Mouse (Mus musculus) forebrain, embryonic 15.5 days (tissue): ENCODE data around the gene Dgkq. TPM values are rescaled to one million over a fixed set of nuclear protein-coding genes. Genes with fewer than 3 reads are reported as not detected.

Source experiments
- ATAC-seq: fragments of 200-750 bp; cut with Nextera tagmentation; replicated peaks from 2 replicates; pipeline ENCODE4 v1.8.0; 2017; ENCODE audit warnings: mild to moderate bottlenecking, moderate TSS enrichment, moderate library complexity
- H3K27ac ChIP-seq: fragments of 300-500 bp; sonication (generic); replicated peaks from 2 replicates; pipeline ENCODE4 v1.5.1; 2015; ENCODE audit warnings: mild to moderate bottlenecking, inconsistent platforms
- H3K27me3 ChIP-seq: fragments of 300-500 bp; sonication (generic); 2 replicates; pipeline ENCODE4 v1.6.1; 2015; ENCODE audit warnings: inconsistent platforms
- H3K36me3 ChIP-seq: fragments of 300-500 bp; sonication (generic); 2 replicates; pipeline ENCODE4 v1.6.1; 2015; ENCODE audit warnings: mild to moderate bottlenecking, inconsistent platforms
- H3K4me1 ChIP-seq: fragments of 300-500 bp; sonication (generic); 2 replicates; pipeline ENCODE4 v1.6.1; 2015; ENCODE audit warnings: inconsistent platforms
- H3K4me2 ChIP-seq: fragments of 300-500 bp; sonication (generic); replicated peaks from 2 replicates; pipeline ENCODE4 v1.6.1; 2015; ENCODE audit warnings: mild to moderate bottlenecking, inconsistent platforms
- H3K4me3 ChIP-seq: fragments of 300-500 bp; sonication (generic); 2 replicates; pipeline ENCODE4 v1.5.1; 2015; ENCODE audit warnings: mild to moderate bottlenecking, inconsistent platforms
- H3K9ac ChIP-seq: fragments of 300-500 bp; sonication (generic); replicated peaks from 2 replicates; pipeline ENCODE4 v1.6.1; 2015; ENCODE audit warnings: mild to moderate bottlenecking, inconsistent platforms
- H3K9me3 ChIP-seq: fragments of 300-500 bp; sonication (generic); 2 replicates; pipeline ENCODE4 v1.6.1; 2016; ENCODE audit warnings: inconsistent platforms
- WGBS: fragments of 180-500 bp; shearing (Covaris S2); methylation state at CpG from one replicate; pipeline ENCODE4 v1.1.7; 2015; ENCODE audit warnings: mixed read lengths; 5-methylcytosine and 5-hydroxymethylcytosine counted together
- polyA plus RNA-seq: library from polyadenylated mRNA; unstranded; fragments of >200 nt; fragmentation: Nextera tagmentation; extraction: Ambion mirVana; gene quantifications from 2 replicates; pipeline ENCODE4 v1.2.1, GENCODE M21; 2015

Dgkq gene
- polyA plus RNA-seq, 1 experiment from 2014 or later, result 23.6 TPM

GRCm38 (mm10) chr5:108628891-108629633 lies 40.4 kb downstream of the Dgkq start:
- peak overlapping the region; percentile 86 for H3K4me3 ChIP-seq
- 1% methylated on average over 32 of the region's 32 CpGs for WGBS
- peak overlapping the region; percentile 90 for H3K27ac ChIP-seq
- H3K4me2 ChIP-seq, result peak overlapping the region; percentile 88
- peaks cover 6% of the 10 kb centered on the region for H3K36me3 ChIP-seq
- no peaks in the 10 kb centered on the region for H3K9me3 ChIP-seq
- peak; percentile 88 for ATAC-seq
- peaks cover 31% of the 10 kb centered on the region for H3K4me1 ChIP-seq
- peak overlapping the region; percentile 97 for H3K9ac ChIP-seq
- no peaks in the 10 kb centered on the region for H3K27me3 ChIP-seq

GRCm38 (mm10) chr5:108626050-108626660 lies 43.3 kb downstream of the Dgkq start:
- no peaks in the 10 kb centered on the region for H3K9me3 ChIP-seq
- 89% methylated on average over 4 of the region's 4 CpGs for WGBS
- ATAC-seq, result no peak
- no peak overlapping the region for H3K4me3 ChIP-seq
- no peak overlapping the region for H3K4me2 ChIP-seq
- no peaks in the 10 kb centered on the region for H3K27me3 ChIP-seq
- H3K4me1 ChIP-seq, result peaks cover 31% of the 10 kb centered on the region
- H3K9ac ChIP-seq, result no peak overlapping the region
- no peak overlapping the region for H3K27ac ChIP-seq
- peaks cover 33% of the 10 kb centered on the region for H3K36me3 ChIP-seq

GRCm38 (mm10) chr5:108621870-108622269 lies 47.6 kb downstream of the Dgkq start:
- no peak overlapping the region for H3K9ac ChIP-seq
- 92% methylated on average over 2 of the region's 2 CpGs for WGBS
- H3K36me3 ChIP-seq, result peaks cover 49% of the 10 kb centered on the region
- H3K27me3 ChIP-seq, result no peaks in the 10 kb centered on the region
- peaks cover under 1% of the 10 kb centered on the region; the same call in 1 of the 2 replicates for H3K4me1 ChIP-seq
- no peaks in the 10 kb centered on the region for H3K9me3 ChIP-seq
- no peak overlapping the region for H3K4me2 ChIP-seq
- ATAC-seq, result no peak
- H3K4me3 ChIP-seq, result no peak overlapping the region
- no peak overlapping the region for H3K27ac ChIP-seq

- Histone ChIP-seq H3K4me3 (no peak overlapping the region), H3K9ac (no peak overlapping the region), H3K36me3 (peaks cover 91% of the 10 kb centered on the region), H3K27me3 (no peaks in the 10 kb centered on the region), H3K27ac (no peak overlapping the region), H3K4me2 (no peak overlapping the region), H3K4me1 (no peaks in the 10 kb centered on the region), H3K9me3 (no peaks in the 10 kb centered on the region)
- ATAC-seq, result no peak
- 96% methylated on average over 1 of the region's 1 CpGs for WGBS
Measured at GRCm38 (mm10) chr5:108610426-108610825, 59.0 kb downstream of the Dgkq start.

GRCm38 (mm10) chr5:108602537-108602936 lies 66.9 kb downstream of the Dgkq start:
- 95% methylated on average over 9 of the region's 9 CpGs for WGBS
- Histone ChIP-seq H3K9ac (no peak overlapping the region), H3K4me1 (no peaks in the 10 kb centered on the region), H3K4me3 (no peak overlapping the region), H3K4me2 (no peak overlapping the region), H3K9me3 (no peaks in the 10 kb centered on the region), H3K36me3 (peaks cover 87% of the 10 kb centered on the region), H3K27me3 (no peaks in the 10 kb centered on the region), H3K27ac (no peak overlapping the region)
- no peak for ATAC-seq

- H3K4me2 ChIP-seq, result no peak overlapping the region
- WGBS, result 92% methylated on average over 1 of the region's 1 CpGs
- H3K4me1 ChIP-seq, result no peaks in the 10 kb centered on the region
- ATAC-seq, result no peak
- no peak overlapping the region for H3K27ac ChIP-seq
- H3K9ac ChIP-seq, result no peak overlapping the region
- no peaks in the 10 kb centered on the region for H3K9me3 ChIP-seq
- peaks cover 88% of the 10 kb centered on the region for H3K36me3 ChIP-seq
- no peaks in the 10 kb centered on the region for H3K27me3 ChIP-seq
- no peak overlapping the region for H3K4me3 ChIP-seq
Measured at GRCm38 (mm10) chr5:108599923-108600322, 69.5 kb downstream of the Dgkq start.

Other genes with a start within 250 kb of the Dgkq start
- 367 and 408 TPM in 2 replicates for gene Atp5k, start 235.2 kb downstream of the Dgkq start, polyA plus RNA-seq
- gene Mfsd7a, start 220.8 kb downstream of the Dgkq start, polyA plus RNA-seq, result 0.06 TPM in 2 replicates
- gene Pcgf3, start 208.4 kb downstream of the Dgkq start, polyA plus RNA-seq, result 33.3 and 36.5 TPM in 2 replicates
- gene Cplx1, start 119.6 kb downstream of the Dgkq start, polyA plus RNA-seq, result 82.8 and 88.1 TPM in 2 replicates
- gene Gak, start 39.9 kb downstream of the Dgkq start, polyA plus RNA-seq, result 55.5 and 56.4 TPM in 2 replicates
- gene Tmem175, start 39.9 kb downstream of the Dgkq start, polyA plus RNA-seq, result 24.2 and 24.7 TPM in 2 replicates
- 9.9 and 10.9 TPM in 2 replicates for gene Idua, start 9.3 kb downstream of the Dgkq start, polyA plus RNA-seq
- gene Slc26a1, start 5.9 kb upstream of the Dgkq start, polyA plus RNA-seq, result 1.8 and 1.9 TPM in 2 replicates
- gene Fgfrl1, start 22.7 kb upstream of the Dgkq start, polyA plus RNA-seq, result 9.4 and 10.1 TPM in 2 replicates
- not detected in 2 replicates for gene Rnf212, start 105.3 kb upstream of the Dgkq start, polyA plus RNA-seq
- gene Tmed11, start 125.7 kb upstream of the Dgkq start, polyA plus RNA-seq, result not detected in 2 replicates
- not detected in 2 replicates for gene Vmn2r8, start 139.2 kb upstream of the Dgkq start, polyA plus RNA-seq
- not detected in 2 replicates for gene Vmn2r9, start 182.9 kb upstream of the Dgkq start, polyA plus RNA-seq